Mouse (Mus musculus) frontal cortex, postnatal 36 days (tissue): ENCODE results near the gene Zic1.

Experiments used
- DNase-seq, 2 experiments: peaks; one replicate each; pipeline ENCODE4 v3.0.0; 2022; ENCODE audit warnings: low spot score in 2 of 2

Gene Zic1

GRCm38 (mm10) chr9:91353551-91354433 lies 11.8 kb downstream of the Zic1 start:
- DNase-seq: no peak

- DNase-seq: no peak
These were observed 12.8 kb downstream of the Zic1 start for GRCm38 (mm10) chr9:91352786-91353185.

- no peak for DNase-seq
These were observed 13.6 kb downstream of the Zic1 start for GRCm38 (mm10) chr9:91351961-91352411.

GRCm38 (mm10) chr9:91351361-91351760 lies 14.2 kb downstream of the Zic1 start:
- DNase-seq: no peak

GRCm38 (mm10) chr9:91350861-91351291 lies 14.7 kb downstream of the Zic1 start:
- no peak for DNase-seq

- DNase-seq: no peak
These were observed 15.3 kb downstream of the Zic1 start for GRCm38 (mm10) chr9:91350211-91350791.

- no peak for DNase-seq
These were observed 16.9 kb downstream of the Zic1 start for GRCm38 (mm10) chr9:91348746-91349145.

GRCm38 (mm10) chr9:91347591-91347990 lies 18.0 kb downstream of the Zic1 start:
- no peak for DNase-seq
